Mouse (Mus musculus) limb, embryonic 15.5 days (tissue): ENCODE data around the gene Pole3. TPM values are rescaled to one million over a fixed set of nuclear protein-coding genes. Genes with fewer than 3 reads are reported as not detected.

Source experiments
- ATAC-seq: fragments of 200-750 bp; cut with Nextera tagmentation; 2 replicates; pipeline ENCODE4 v1.8.0; 2017; ENCODE audit warnings: low read depth, moderate TSS enrichment; ENCODE audit not compliant: insufficient number of reproducible peaks, low FRiP score, low TSS enrichment
- H3K27ac ChIP-seq: fragments of 300-500 bp; sonication (generic); 2 replicates; pipeline ENCODE4 v1.5.1; 2015; ENCODE audit warnings: moderate library complexity, mild to moderate bottlenecking, inconsistent platforms
- H3K27me3 ChIP-seq: fragments of 300-500 bp; sonication (generic); 2 replicates; pipeline ENCODE4 v1.6.1; 2015; ENCODE audit warnings: inconsistent platforms
- H3K36me3 ChIP-seq: fragments of 300-500 bp; sonication (generic); 2 replicates; pipeline ENCODE4 v1.6.1; 2015; ENCODE audit warnings: inconsistent platforms
- H3K4me1 ChIP-seq: fragments of 300-500 bp; sonication (generic); 2 replicates; pipeline ENCODE4 v1.6.1; 2015; ENCODE audit warnings: inconsistent platforms
- H3K4me2 ChIP-seq: fragments of 300-500 bp; sonication (generic); 2 replicates; pipeline ENCODE4 v1.6.1; 2015; ENCODE audit warnings: mild to moderate bottlenecking, inconsistent platforms
- H3K4me3 ChIP-seq: fragments of 300-500 bp; sonication (generic); 2 replicates; pipeline ENCODE4 v1.5.1; 2015; ENCODE audit warnings: mild to moderate bottlenecking, inconsistent platforms
- H3K9ac ChIP-seq: fragments of 300-500 bp; sonication (generic); 2 replicates; pipeline ENCODE4 v1.6.1; 2015; ENCODE audit warnings: inconsistent platforms
- H3K9me3 ChIP-seq: fragments of 300-500 bp; sonication (generic); 2 replicates; pipeline ENCODE4 v1.6.1; 2016; ENCODE audit warnings: inconsistent platforms
- WGBS: fragments of 180-500 bp; shearing (Covaris S2); methylation state at CpG from one replicate; pipeline ENCODE4 v1.1.7; 2015; 5-methylcytosine and 5-hydroxymethylcytosine counted together
- polyA plus RNA-seq: library from polyadenylated mRNA; unstranded; fragments of >200 nt; fragmentation: Nextera tagmentation; extraction: Ambion mirVana; gene quantifications from 2 replicates; pipeline ENCODE4 v1.2.1, GENCODE M21; 2015

Gene Pole3
- polyA plus RNA-seq, 1 experiment from 2014 or later = 82.1 TPM

- peaks cover 7% of the 10 kb centered on the region for H3K4me1 ChIP-seq
- 64% methylated on average over 7 of the region's 7 CpGs for WGBS
Observed at GRCm38 (mm10) chr4:62502969-62503368, 21.9 kb downstream of the Pole3 start.

GRCm38 (mm10) chr4:62501964-62502732 is 22.7 kb downstream of the Pole3 start:
- peak overlapping the region; percentile 70 for H3K27ac ChIP-seq
- 2% methylated on average over 38 of the region's 38 CpGs for WGBS
- H3K27me3 ChIP-seq = no peaks in the 10 kb centered on the region
- H3K4me2 ChIP-seq = peak overlapping the region; percentile 57
- H3K36me3 ChIP-seq = peaks cover 27% of the 10 kb centered on the region
- peak overlapping the region; percentile 42 for H3K9ac ChIP-seq
- H3K9me3 ChIP-seq = no peaks in the 10 kb centered on the region
- peak overlapping the region; percentile 56 for H3K4me3 ChIP-seq
- ATAC-seq = peak; percentile 88
- peaks cover 7% of the 10 kb centered on the region for H3K4me1 ChIP-seq

More at GRCm38 (mm10) chr4:62502969-62503368, 21.9 kb downstream of the Pole3 start:
- Histone ChIP-seq H3K9me3 (no peaks in the 10 kb centered on the region), H3K27ac (peak overlapping the region; percentile 9; the same call in 1 of the 2 replicates), H3K27me3 (no peaks in the 10 kb centered on the region), H3K4me2 (no peak overlapping the region), H3K4me3 (no peak overlapping the region), H3K36me3 (peaks cover 26% of the 10 kb centered on the region), H3K9ac (no peak overlapping the region)
- ATAC-seq = no peak

GRCm38 (mm10) chr4:62501534-62501933 is 23.3 kb downstream of the Pole3 start:
- peak overlapping the region; percentile 57 for H3K4me2 ChIP-seq
- H3K9me3 ChIP-seq = no peaks in the 10 kb centered on the region
- no peaks in the 10 kb centered on the region for H3K27me3 ChIP-seq
- under 1% methylated on average over 7 of the region's 7 CpGs for WGBS
- H3K4me3 ChIP-seq = peak overlapping the region; percentile 56
- H3K36me3 ChIP-seq = peaks cover 27% of the 10 kb centered on the region
- peaks cover 7% of the 10 kb centered on the region for H3K4me1 ChIP-seq
- no peak for ATAC-seq
- peak overlapping the region; percentile 42 for H3K9ac ChIP-seq
- peak overlapping the region; percentile 70 for H3K27ac ChIP-seq

- Histone ChIP-seq H3K4me3 (no peak overlapping the region), H3K27ac (no peak overlapping the region), H3K9ac (no peak overlapping the region), H3K27me3 (no peaks in the 10 kb centered on the region), H3K4me1 (peaks cover 12% of the 10 kb centered on the region), H3K4me2 (no peak overlapping the region; the same call in 1 of the 2 replicates), H3K9me3 (no peaks in the 10 kb centered on the region), H3K36me3 (peaks cover 27% of the 10 kb centered on the region)
- WGBS = 74% methylated on average over 4 of the region's 4 CpGs
- ATAC-seq = no peak
Observed at GRCm38 (mm10) chr4:62500799-62501198, 24.1 kb downstream of the Pole3 start.

GRCm38 (mm10) chr4:62496815-62497214 is 28.1 kb downstream of the Pole3 start:
- no peaks in the 10 kb centered on the region for H3K27me3 ChIP-seq
- H3K9ac ChIP-seq = no peak overlapping the region
- no peaks in the 10 kb centered on the region for H3K9me3 ChIP-seq
- H3K4me3 ChIP-seq = no peak overlapping the region
- no peak overlapping the region for H3K27ac ChIP-seq
- 60% methylated on average over 8 of the region's 8 CpGs for WGBS
- no peak overlapping the region for H3K4me2 ChIP-seq
- peaks cover 8% of the 10 kb centered on the region; the same call in 1 of the 2 replicates for H3K4me1 ChIP-seq
- peaks cover 27% of the 10 kb centered on the region for H3K36me3 ChIP-seq
- no peak for ATAC-seq

- H3K9ac ChIP-seq = no peak overlapping the region
- H3K27ac ChIP-seq = no peak overlapping the region
- H3K4me1 ChIP-seq = peaks cover 4% of the 10 kb centered on the region; the same call in 1 of the 2 replicates
- no peaks in the 10 kb centered on the region for H3K27me3 ChIP-seq
- peaks cover 27% of the 10 kb centered on the region for H3K36me3 ChIP-seq
- H3K9me3 ChIP-seq = no peaks in the 10 kb centered on the region
- ATAC-seq = no peak
- no peak overlapping the region for H3K4me2 ChIP-seq
- 72% methylated on average over 8 of the region's 8 CpGs for WGBS
- no peak overlapping the region for H3K4me3 ChIP-seq
Observed at GRCm38 (mm10) chr4:62495946-62496345, 28.9 kb downstream of the Pole3 start.

- H3K9ac ChIP-seq = no peak overlapping the region
- no peak overlapping the region for H3K4me2 ChIP-seq
- 60% methylated on average over 9 of the region's 9 CpGs for WGBS
- no peaks in the 10 kb centered on the region for H3K9me3 ChIP-seq
- ATAC-seq = no peak
- H3K36me3 ChIP-seq = peaks cover 19% of the 10 kb centered on the region
- no peak overlapping the region for H3K4me3 ChIP-seq
- H3K27ac ChIP-seq = no peak overlapping the region
- H3K27me3 ChIP-seq = no peaks in the 10 kb centered on the region
- H3K4me1 ChIP-seq = peaks cover 4% of the 10 kb centered on the region; the same call in 1 of the 2 replicates
Observed at GRCm38 (mm10) chr4:62494230-62494629, 30.6 kb downstream of the Pole3 start.

GRCm38 (mm10) chr4:62492682-62493081 is 32.2 kb downstream of the Pole3 start:
- Histone ChIP-seq H3K4me3 (no peak overlapping the region), H3K27me3 (no peaks in the 10 kb centered on the region), H3K27ac (no peak overlapping the region), H3K9ac (no peak overlapping the region), H3K4me1 (peaks cover 4% of the 10 kb centered on the region; the same call in 1 of the 2 replicates), H3K9me3 (no peaks in the 10 kb centered on the region), H3K36me3 (peaks cover 4% of the 10 kb centered on the region; the same call in 1 of the 2 replicates), H3K4me2 (no peak overlapping the region)
- no peak for ATAC-seq
- WGBS = 77% methylated on average over 2 of the region's 2 CpGs

- Histone ChIP-seq H3K9ac (no peak overlapping the region), H3K4me2 (no peak overlapping the region), H3K27ac (no peak overlapping the region), H3K36me3 (no peaks in the 10 kb centered on the region), H3K9me3 (no peaks in the 10 kb centered on the region), H3K27me3 (no peaks in the 10 kb centered on the region), H3K4me3 (no peak overlapping the region), H3K4me1 (no peaks in the 10 kb centered on the region)
- no peak for ATAC-seq
- WGBS = 82% methylated on average over 2 of the region's 2 CpGs
Observed at GRCm38 (mm10) chr4:62487914-62488313, 37.0 kb downstream of the Pole3 start.

GRCm38 (mm10) chr4:62487172-62487571 is 37.7 kb downstream of the Pole3 start:
- H3K27me3 ChIP-seq = no peaks in the 10 kb centered on the region
- H3K36me3 ChIP-seq = no peaks in the 10 kb centered on the region
- H3K9me3 ChIP-seq = no peaks in the 10 kb centered on the region
- no peak overlapping the region for H3K27ac ChIP-seq
- no peak overlapping the region for H3K4me3 ChIP-seq
- H3K9ac ChIP-seq = no peak overlapping the region
- no peaks in the 10 kb centered on the region for H3K4me1 ChIP-seq
- H3K4me2 ChIP-seq = no peak overlapping the region
- no peak for ATAC-seq
- WGBS = 85% methylated on average over 5 of the region's 5 CpGs

- Histone ChIP-seq H3K4me1 (no peaks in the 10 kb centered on the region), H3K36me3 (no peaks in the 10 kb centered on the region), H3K9me3 (no peaks in the 10 kb centered on the region), H3K9ac (no peak overlapping the region), H3K4me2 (no peak overlapping the region), H3K27me3 (no peaks in the 10 kb centered on the region), H3K27ac (no peak overlapping the region), H3K4me3 (no peak overlapping the region)
- WGBS = 85% methylated on average over 15 of the region's 15 CpGs
- no peak for ATAC-seq
Observed at GRCm38 (mm10) chr4:62486162-62486696, 38.6 kb downstream of the Pole3 start.

- WGBS = 81% methylated on average over 8 of the region's 8 CpGs
- H3K36me3 ChIP-seq = no peaks in the 10 kb centered on the region
- H3K4me3 ChIP-seq = no peak overlapping the region
- peaks cover 3% of the 10 kb centered on the region; the same call in 1 of the 2 replicates for H3K4me1 ChIP-seq
- no peaks in the 10 kb centered on the region for H3K9me3 ChIP-seq
- no peak overlapping the region for H3K9ac ChIP-seq
- H3K27ac ChIP-seq = no peak overlapping the region
- no peak for ATAC-seq
- H3K27me3 ChIP-seq = no peaks in the 10 kb centered on the region
- no peak overlapping the region for H3K4me2 ChIP-seq
Observed at GRCm38 (mm10) chr4:62485450-62486161, 39.3 kb downstream of the Pole3 start.
